Mouse (Mus musculus) hindbrain, embryonic 10.5 days (tissue): ENCODE measurements around the gene Arl4d. TPM values are rescaled to one million over a fixed set of nuclear protein-coding genes. Genes with fewer than 3 reads are reported as not detected.
A peak's percentile ranks its signal among the peaks of the same experiment; 100 is the strongest.

Source experiments
- DNase-seq: peaks from one replicate; pipeline ENCODE4 v3.0.0-alpha.2; 2017; ENCODE audit warnings: low spot score
- H3K27ac ChIP-seq: fragments of 300-500 bp; sonication (generic); 2 replicates; pipeline ENCODE4 v1.5.1; 2016; ENCODE audit warnings: mild to moderate bottlenecking, moderate library complexity
- H3K27me3 ChIP-seq: fragments of 300-500 bp; sonication (generic); 2 replicates; pipeline ENCODE4 v1.6.1; 2016; ENCODE audit warnings: mild to moderate bottlenecking; ENCODE audit not compliant: poor library complexity, insufficient read depth, severe bottlenecking
- H3K36me3 ChIP-seq: fragments of 300-500 bp; sonication (generic); 2 replicates; pipeline ENCODE4 v1.6.1; 2016; ENCODE audit warnings: mild to moderate bottlenecking, moderate library complexity
- H3K4me1 ChIP-seq: fragments of 300-500 bp; sonication (generic); replicated peaks from 2 replicates; pipeline ENCODE4 v1.6.1; 2016; ENCODE audit warnings: mild to moderate bottlenecking
- H3K4me3 ChIP-seq: fragments of 300-500 bp; sonication (generic); 2 replicates; pipeline ENCODE4 v1.5.1; 2016; ENCODE audit warnings: mild to moderate bottlenecking, moderate library complexity
- H3K9me3 ChIP-seq: fragments of 300-500 bp; sonication (generic); 2 replicates; pipeline ENCODE4 v1.6.1; 2016; ENCODE audit warnings: mild to moderate bottlenecking, moderate library complexity
- WGBS: fragments of 180-500 bp; shearing (Covaris S2); methylation state at CpG from one replicate; pipeline ENCODE4 v1.1.7; 2016; 5-methylcytosine and 5-hydroxymethylcytosine counted together
- polyA plus RNA-seq: library from polyadenylated mRNA; unstranded; fragments of >200 nt; fragmentation: Nextera tagmentation; extraction: Ambion mirVana; gene quantifications from 2 replicates; pipeline ENCODE4 v1.2.1, GENCODE M21; 2016

The Arl4d gene
- polyA plus RNA-seq, 1 experiment from 2014 or later, result 9.4 TPM

DNA sequence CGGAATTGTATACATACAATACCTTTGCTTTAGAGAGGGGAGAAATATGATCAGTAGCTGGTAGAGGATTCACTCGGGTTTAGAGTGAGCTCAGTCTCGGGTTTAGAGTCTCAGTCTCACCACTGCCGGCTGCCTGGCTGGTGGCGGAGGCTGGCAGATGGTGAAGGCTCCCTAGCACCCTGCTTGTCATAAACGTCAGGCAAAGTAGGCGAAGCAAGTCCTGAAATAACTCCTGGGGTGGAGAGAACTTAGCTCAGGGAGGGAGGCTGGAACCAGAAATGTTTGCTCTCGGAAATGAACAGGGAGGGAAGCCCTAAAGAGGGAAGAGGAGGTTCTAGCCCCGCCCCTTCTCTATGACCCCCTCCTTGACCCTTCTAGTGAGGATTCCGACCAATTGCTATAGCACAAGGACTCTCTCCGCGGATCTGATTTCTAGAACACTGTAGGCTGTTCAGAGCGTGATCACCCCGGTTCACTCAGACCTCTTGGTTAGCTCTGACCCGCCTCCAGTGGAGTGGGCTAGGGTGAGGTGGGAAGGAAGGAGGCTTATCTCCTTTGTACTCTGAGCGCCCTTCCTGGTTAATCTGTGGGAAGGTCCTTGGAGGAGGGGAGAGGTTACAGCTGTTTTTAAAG lies 7.8 kb downstream of the Arl4d start:
- 44% methylated on average over 16 of the region's 16 CpGs for WGBS
- Histone ChIP-seq H3K36me3 (no peaks in the 10 kb centered on the region), H3K4me1 (peaks cover 24% of the 10 kb centered on the region), H3K9me3 (no peaks in the 10 kb centered on the region), H3K4me3 (no peak overlapping the region), H3K27me3 (no peaks in the 10 kb centered on the region), H3K27ac (peak overlapping the region; percentile 62)
- DNase-seq, result peak; percentile 23

DNA sequence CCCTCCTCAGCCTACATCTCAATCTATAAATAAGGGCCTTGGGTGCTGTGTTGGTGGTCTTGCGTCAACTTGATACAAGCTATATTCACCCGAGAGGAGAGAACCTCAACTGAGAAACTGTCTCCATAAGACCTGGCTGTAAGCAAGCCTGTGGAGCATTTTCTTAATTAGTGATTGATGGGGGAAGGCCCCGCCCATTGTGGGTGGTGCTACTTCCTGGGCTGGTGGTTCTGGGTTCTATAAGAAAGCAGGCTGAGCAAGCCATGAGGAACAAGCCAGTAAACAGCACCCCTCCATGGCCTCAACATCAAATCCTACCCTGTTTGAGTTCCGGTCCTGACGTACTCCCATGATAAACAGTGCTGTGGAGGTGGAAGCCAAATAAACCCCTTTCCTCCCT lies 8.8 kb downstream of the Arl4d start:
- no peak for DNase-seq
- no peak overlapping the region for H3K4me3 ChIP-seq
- H3K36me3 ChIP-seq, result no peaks in the 10 kb centered on the region
- WGBS, result 88% methylated on average over 5 of the region's 5 CpGs
- no peaks in the 10 kb centered on the region for H3K9me3 ChIP-seq
- no peaks in the 10 kb centered on the region for H3K27me3 ChIP-seq
- H3K27ac ChIP-seq, result no peak overlapping the region
- H3K4me1 ChIP-seq, result peaks cover 15% of the 10 kb centered on the region

DNA sequence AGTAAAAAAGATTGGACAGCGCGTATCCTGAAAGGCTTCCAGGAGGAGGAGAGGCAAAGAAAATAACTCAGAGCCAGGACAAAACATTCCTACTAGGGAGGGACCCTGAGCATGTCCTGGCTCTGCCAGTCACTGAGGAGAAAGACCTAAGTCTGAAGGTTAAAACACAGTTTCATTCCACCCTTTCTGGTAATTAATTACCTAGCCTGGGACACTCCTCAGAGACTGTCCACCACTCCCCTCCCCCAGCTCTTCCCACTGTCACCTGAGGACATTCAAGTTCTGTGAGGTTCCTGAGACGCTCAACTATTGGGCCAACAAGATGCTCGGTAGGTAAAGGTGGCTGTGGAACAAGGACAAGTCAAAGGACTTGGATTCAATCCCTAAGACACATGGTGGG lies 10.0 kb downstream of the Arl4d start:
- Histone ChIP-seq H3K27ac (no peak overlapping the region), H3K4me1 (peaks cover 20% of the 10 kb centered on the region), H3K9me3 (no peaks in the 10 kb centered on the region), H3K36me3 (no peaks in the 10 kb centered on the region), H3K4me3 (no peak overlapping the region), H3K27me3 (no peaks in the 10 kb centered on the region)
- 93% methylated on average over 4 of the region's 4 CpGs for WGBS
- no peak for DNase-seq

DNA sequence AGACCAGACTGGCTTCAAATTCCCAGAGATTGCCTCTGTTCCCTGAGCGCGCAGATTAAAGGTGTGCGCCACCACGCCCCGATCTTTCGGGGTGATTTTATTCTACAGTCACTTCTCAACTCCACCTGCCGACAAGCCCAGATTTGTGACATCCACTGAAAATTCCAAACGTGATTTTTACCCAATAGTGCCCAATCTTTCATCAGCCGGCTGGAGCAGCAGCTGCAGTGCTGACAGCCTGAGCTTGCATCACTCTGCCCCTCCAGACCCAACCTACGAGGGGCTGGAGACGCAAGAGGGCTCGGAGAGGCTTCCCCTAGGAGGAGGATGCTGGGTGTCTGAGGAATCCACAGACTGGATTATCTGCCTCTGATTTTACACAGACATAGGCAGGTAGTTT lies 12.3 kb downstream of the Arl4d start:
- Histone ChIP-seq H3K27me3 (no peaks in the 10 kb centered on the region), H3K36me3 (no peaks in the 10 kb centered on the region), H3K4me1 (peaks cover 27% of the 10 kb centered on the region), H3K4me3 (no peak overlapping the region), H3K27ac (no peak overlapping the region), H3K9me3 (no peaks in the 10 kb centered on the region)
- DNase-seq, result no peak
- WGBS, result 85% methylated on average over 12 of the region's 12 CpGs

DNA sequence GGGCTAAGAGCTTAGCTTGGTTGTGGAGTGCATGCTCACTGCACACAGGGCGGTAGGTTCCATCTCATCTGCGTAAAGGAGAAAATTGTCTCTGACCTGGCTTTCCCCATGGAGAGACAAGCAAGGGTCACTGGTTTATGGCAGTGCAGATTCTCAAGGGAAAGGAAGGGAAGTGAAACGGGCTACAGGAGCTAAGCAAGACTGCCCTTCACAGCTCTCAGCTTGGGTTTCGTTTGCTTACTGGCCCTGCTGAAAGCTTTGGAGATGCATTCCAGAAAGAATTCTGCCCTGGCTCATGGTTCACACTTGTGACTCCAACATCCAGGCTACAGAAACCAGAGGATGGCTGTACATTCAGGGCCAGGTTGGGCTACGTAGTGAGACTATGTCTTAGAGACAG lies 13.4 kb downstream of the Arl4d start:
- H3K27ac ChIP-seq, result no peak overlapping the region
- H3K9me3 ChIP-seq, result no peaks in the 10 kb centered on the region
- peaks cover 17% of the 10 kb centered on the region for H3K4me1 ChIP-seq
- H3K27me3 ChIP-seq, result no peaks in the 10 kb centered on the region
- H3K4me3 ChIP-seq, result no peak overlapping the region
- 71% methylated on average over 5 of the region's 5 CpGs for WGBS
- no peaks in the 10 kb centered on the region for H3K36me3 ChIP-seq
- no peak for DNase-seq

DNA sequence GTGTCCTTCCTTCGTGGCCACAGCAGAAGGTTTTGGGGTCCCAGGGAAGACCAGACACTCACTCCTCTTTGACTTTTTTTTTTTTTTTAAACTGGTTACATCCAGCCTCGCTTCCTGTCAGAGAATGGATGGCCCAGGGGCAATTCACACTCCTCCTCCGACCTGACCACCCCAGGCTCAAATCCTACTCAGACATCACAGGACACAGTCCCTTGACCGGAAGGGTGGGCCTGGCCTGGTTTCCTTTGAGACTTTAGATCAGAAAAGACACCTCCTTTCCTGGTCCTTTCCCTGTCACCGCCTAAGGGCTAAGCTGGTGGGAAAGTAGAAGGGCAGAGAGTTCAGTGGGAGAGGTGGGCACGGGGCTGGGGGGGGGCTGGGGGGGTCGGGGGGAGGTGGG lies 14.6 kb downstream of the Arl4d start:
- Histone ChIP-seq H3K4me1 (peaks cover 17% of the 10 kb centered on the region), H3K4me3 (no peak overlapping the region), H3K9me3 (no peaks in the 10 kb centered on the region), H3K36me3 (no peaks in the 10 kb centered on the region), H3K27me3 (no peaks in the 10 kb centered on the region), H3K27ac (peak overlapping the region; percentile 75)
- WGBS, result 45% methylated on average over 6 of the region's 7 CpGs
- DNase-seq, result no peak

DNA sequence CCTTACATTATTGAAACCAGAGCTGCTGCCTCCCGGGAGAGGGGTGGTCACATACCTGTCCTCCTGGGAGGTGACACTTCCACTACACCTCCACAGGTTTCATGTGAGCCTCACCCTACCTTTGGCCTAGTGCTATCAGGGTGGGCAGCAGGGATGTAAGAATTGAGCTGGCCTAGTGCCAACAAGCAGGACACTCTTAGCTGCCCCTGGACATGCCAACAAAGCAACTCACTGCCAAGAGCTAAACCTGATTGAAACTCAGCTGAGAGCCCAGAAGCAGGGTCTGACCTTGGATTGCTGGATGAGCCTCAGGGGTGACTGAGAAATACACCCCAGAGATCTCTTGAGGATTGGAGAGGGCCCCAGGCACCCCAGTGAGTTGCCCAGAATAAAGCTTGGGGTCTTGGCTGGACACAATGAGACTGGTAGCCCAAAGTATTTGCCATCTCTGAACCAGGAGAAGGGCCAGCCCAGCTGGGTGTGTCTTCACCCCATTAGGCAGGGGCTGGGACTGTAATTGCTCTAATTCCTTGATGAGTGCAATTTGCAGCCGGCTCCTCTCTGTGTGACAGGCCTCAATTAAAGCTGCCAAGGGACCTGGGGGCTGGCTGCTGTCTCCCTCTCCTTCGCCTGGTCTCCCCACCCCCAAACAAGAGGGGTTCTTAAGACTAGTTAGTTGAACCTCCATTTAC lies 15.4 kb downstream of the Arl4d start:
- H3K27ac ChIP-seq, result peak overlapping the region; percentile 75
- DNase-seq, result no peak
- H3K4me3 ChIP-seq, result no peak overlapping the region
- H3K4me1 ChIP-seq, result peaks cover 17% of the 10 kb centered on the region
- no peaks in the 10 kb centered on the region for H3K27me3 ChIP-seq
- WGBS, result 51% methylated on average over 3 of the region's 3 CpGs
- H3K9me3 ChIP-seq, result no peaks in the 10 kb centered on the region
- no peaks in the 10 kb centered on the region for H3K36me3 ChIP-seq

DNA sequence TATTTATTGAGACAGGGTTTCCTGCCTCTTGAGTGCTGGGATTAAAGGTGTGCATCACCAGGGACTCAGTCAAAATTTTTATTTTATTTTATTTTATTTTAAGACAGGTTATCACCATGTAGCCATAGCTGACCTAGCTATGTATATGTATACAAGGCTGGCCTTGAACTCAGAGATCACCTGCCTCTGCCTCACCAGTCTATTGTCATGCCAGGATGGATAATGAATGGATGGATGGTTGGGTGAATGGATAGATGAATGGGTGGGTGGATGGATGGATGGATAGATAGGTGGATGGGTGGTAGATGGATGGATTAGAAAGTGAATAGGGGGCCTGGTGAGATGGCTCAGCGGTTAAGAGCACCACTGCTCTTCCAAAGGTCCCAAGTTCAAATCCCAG lies 16.6 kb downstream of the Arl4d start:
- no peak overlapping the region for H3K4me3 ChIP-seq
- H3K27me3 ChIP-seq, result no peaks in the 10 kb centered on the region
- no peak overlapping the region for H3K27ac ChIP-seq
- 82% methylated on average over 1 of the region's 1 CpGs for WGBS
- no peaks in the 10 kb centered on the region for H3K9me3 ChIP-seq
- peaks cover 17% of the 10 kb centered on the region for H3K4me1 ChIP-seq
- H3K36me3 ChIP-seq, result no peaks in the 10 kb centered on the region
- DNase-seq, result no peak

DNA sequence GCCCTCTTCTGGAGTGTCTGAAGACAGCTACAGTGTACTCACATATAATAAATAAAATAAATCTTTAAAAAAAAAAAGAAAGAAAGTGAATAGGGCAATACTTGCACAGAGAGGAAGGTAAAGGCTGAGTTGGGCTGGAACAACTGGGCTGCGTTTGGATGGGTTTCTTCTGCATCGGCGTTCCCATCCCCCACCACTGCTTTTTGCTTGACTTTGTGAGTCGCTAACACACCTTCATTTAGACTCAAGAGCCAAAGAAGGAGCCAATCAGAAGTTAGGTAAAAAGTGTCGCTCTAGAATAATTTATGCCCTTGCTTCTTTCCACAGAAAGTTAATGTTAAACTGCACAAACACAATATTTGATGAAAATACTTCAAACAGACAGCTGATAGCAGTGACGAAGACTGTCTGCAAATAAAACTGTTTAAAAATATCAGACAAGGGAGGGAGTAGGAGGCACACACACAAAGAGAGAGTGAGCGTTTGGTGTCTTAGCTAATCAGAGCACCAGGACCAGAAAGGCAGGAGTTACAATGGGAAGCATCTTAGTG lies 17.1 kb downstream of the Arl4d start:
- Histone ChIP-seq H3K4me1 (peaks cover 20% of the 10 kb centered on the region), H3K27ac (no peak overlapping the region), H3K27me3 (no peaks in the 10 kb centered on the region), H3K9me3 (no peaks in the 10 kb centered on the region), H3K4me3 (no peak overlapping the region), H3K36me3 (no peaks in the 10 kb centered on the region)
- no peak for DNase-seq
- 76% methylated on average over 7 of the region's 7 CpGs for WGBS

DNA sequence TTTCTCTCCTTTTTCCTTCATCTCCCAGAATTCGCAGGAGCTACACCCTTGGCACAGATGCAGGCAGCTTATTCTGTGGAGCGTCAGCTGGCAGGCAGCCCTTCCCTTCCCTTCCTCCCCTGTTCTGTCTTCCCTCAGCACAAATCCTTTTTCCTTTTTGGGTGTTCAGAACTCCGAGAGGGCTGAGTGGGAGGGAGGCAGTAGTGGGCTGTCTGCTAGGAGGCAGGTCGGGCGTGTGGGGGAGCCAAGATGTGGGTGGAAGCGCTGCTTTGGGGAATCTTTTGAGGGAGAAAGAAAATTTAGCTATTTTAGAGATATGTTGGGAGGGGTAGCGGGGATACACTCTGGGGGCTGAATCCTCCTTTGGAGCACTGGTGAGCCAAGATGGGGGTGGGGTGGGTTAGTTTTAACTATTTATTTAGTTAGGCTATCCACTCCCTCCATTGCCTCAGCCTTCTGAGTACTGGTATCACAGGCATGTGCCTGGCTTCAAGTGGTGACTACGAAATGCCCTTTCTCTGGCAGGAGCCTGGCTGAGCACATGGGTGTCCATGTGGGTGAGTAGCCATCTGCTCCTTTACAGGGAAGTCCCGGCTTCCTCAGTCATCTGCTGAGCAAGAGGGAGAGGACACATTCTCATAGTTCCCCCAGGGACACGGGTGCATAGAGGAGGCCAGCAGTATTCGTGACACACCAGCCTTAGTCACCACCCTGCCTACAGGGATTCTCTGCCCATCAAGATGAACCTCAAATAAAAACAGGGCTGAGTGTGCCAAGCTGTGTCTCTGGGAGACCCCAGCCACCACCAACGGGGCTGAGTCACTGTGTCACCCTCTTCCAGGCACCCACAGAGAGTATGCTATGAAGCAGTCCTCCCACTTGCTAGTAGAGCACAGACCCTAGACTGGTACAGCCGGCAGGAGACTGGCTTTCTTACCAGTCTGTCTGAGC lies 22.3 kb downstream of the Arl4d start:
- Histone ChIP-seq H3K27ac (peak overlapping the region; percentile 31; the same call in 1 of the 2 replicates), H3K9me3 (no peaks in the 10 kb centered on the region), H3K4me3 (no peak overlapping the region), H3K4me1 (peaks cover 23% of the 10 kb centered on the region), H3K27me3 (no peaks in the 10 kb centered on the region), H3K36me3 (no peaks in the 10 kb centered on the region)
- WGBS, result 67% methylated on average over 13 of the region's 13 CpGs
- no peak for DNase-seq

DNA sequence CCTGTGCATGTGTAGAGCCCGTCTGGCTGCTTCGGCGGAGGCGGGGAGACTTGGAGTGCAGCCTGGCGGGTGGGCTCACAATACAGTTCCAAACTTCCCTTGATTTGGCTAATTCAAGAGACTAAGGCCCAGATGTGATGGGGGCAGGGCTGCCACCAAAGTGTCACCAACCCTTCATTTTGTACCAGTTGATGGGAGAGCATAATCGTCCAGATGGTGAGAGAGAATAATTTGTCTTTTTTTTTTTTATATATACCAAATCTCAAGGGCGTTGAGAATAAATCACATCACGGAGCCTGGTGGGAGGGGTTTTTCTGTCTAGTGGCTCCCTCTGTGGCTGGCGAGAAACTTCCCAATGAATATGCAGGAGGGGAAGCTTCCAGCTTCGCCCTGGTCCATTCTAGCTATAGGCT lies 24.4 kb downstream of the Arl4d start:
- Histone ChIP-seq H3K9me3 (no peaks in the 10 kb centered on the region), H3K36me3 (no peaks in the 10 kb centered on the region), H3K4me1 (peaks cover 23% of the 10 kb centered on the region), H3K27me3 (no peaks in the 10 kb centered on the region), H3K4me3 (no peak overlapping the region), H3K27ac (0 out of 2 replicates have a peak overlapping the region, but pooled peaks have one; percentile 40)
- 67% methylated on average over 10 of the region's 10 CpGs for WGBS
- no peak for DNase-seq

DNA sequence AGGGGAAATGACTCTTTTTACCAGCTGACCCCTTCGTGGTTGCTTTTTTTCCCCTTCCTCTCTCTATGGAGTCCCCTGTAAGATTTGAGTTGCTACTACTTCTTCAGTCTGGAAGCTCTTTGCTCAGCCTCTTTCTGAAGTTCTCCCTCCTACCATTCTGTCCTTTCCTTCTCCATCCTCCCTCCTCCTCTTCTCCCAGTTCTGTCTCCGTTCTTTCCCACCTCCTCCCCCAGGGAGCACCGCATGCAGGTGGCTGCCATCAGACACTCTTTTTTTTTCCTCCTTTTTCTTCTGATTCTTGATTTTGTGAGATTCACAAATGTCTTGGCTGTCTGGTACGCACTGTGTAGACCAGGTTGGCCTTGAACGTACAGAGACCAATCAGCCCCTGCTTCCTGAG lies 25.0 kb downstream of the Arl4d start:
- Histone ChIP-seq H3K4me3 (no peak overlapping the region), H3K27ac (no peak overlapping the region), H3K36me3 (no peaks in the 10 kb centered on the region), H3K4me1 (peaks cover 26% of the 10 kb centered on the region), H3K27me3 (no peaks in the 10 kb centered on the region), H3K9me3 (no peaks in the 10 kb centered on the region)
- no peak for DNase-seq
- WGBS, result 74% methylated on average over 5 of the region's 5 CpGs
